Mouse (Mus musculus): ENCODE results near the gene Arhgap44.

Arhgap44 gene

GRCm38 (mm10) chr11:65137145-65137652 lies 25.6 kb downstream of the Arhgap44 start:
- no peak for DNase-seq (ENCODE audit: low read depth, low spot score)

- DNase-seq (ENCODE audit: low read depth, low spot score) = no peak
Measured at GRCm38 (mm10) chr11:65135251-65135739, 27.5 kb downstream of the Arhgap44 start.

- DNase-seq (ENCODE audit: low read depth, low spot score) = no peak
Measured at GRCm38 (mm10) chr11:65133661-65134060, 29.1 kb downstream of the Arhgap44 start.

DNA sequence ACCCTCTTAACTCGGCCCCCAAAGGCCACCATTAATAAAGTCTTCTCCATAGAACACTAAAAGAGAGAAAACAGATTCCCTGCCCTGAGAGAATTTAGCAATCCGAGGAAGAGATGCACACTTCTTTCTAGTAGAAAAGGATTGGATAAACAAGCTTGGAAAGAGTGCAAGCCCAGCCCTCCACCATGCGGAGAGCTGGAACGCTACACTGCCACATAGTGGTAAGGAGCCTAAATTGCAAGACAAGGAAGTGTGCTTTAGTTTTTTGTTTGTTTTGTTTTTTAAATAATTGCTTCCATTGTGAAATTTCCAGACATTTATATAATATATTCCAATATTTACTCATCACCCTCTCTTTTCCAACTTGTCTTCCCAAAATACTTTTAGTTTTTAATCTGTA lies 33.7 kb downstream of the Arhgap44 start:
- no peak for DNase-seq (ENCODE audit: low read depth, low spot score)

GRCm38 (mm10) chr11:65128666-65129065 lies 34.1 kb downstream of the Arhgap44 start:
- no peak for DNase-seq (ENCODE audit: low read depth, low spot score)

GRCm38 (mm10) chr11:65126566-65126965 lies 36.2 kb downstream of the Arhgap44 start:
- no peak for DNase-seq (ENCODE audit: low read depth, low spot score)

- DNase-seq (ENCODE audit: low read depth, low spot score) = no peak
Measured at GRCm38 (mm10) chr11:65124913-65125418, 37.8 kb downstream of the Arhgap44 start.

- no peak for DNase-seq (ENCODE audit: low read depth, low spot score)
Measured at GRCm38 (mm10) chr11:65120276-65120675, 42.5 kb downstream of the Arhgap44 start.

DNA sequence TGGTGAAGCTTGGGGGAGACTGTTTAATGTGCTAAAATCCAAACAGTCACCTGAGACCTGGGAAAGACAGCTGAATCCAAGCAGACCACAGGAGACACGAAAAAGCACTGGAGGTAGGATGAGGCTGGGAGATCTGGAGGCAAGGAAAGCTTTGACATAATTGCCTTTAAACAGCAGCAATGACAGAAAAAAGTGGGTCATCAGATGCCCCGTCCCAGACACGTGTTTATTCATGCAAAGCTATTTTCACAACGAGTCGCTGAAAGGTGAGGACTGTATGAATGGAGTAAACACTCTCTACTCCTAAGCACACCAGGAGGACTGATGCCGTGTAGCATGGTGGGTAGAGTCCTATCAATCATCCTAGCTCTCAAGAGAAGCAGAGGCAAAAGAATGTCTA lies 47.0 kb downstream of the Arhgap44 start:
- no peak for DNase-seq (ENCODE audit: low read depth, low spot score)

GRCm38 (mm10) chr11:65112086-65112485 lies 50.7 kb downstream of the Arhgap44 start:
- DNase-seq (ENCODE audit: low read depth, low spot score) = no peak

GRCm38 (mm10) chr11:65111651-65112050 lies 51.1 kb downstream of the Arhgap44 start:
- no peak for DNase-seq (ENCODE audit: low read depth, low spot score)

GRCm38 (mm10) chr11:65110058-65110457 lies 52.7 kb downstream of the Arhgap44 start:
- no peak for DNase-seq (ENCODE audit: low read depth, low spot score)

- no peak for DNase-seq (ENCODE audit: low read depth, low spot score)
Measured at GRCm38 (mm10) chr11:65107734-65108171, 55.0 kb downstream of the Arhgap44 start.

DNA sequence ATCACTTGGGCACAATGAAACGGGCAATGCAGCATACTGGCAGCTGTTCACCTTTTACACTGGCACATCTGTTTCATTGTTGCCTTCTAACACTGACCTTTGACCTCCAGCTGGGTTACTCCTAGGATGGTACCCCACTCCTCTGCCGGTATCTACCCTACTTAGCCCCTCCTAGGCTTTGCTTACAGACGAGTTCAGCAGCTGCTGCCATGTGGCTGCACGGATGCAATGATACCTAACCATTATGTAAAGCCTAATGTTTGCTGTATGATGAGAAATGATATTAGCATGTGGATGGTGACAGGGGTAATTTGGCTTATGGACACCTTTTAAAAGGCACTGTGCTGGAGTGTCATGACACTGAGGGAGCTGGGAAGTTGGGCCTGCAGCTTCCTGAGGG lies 55.6 kb downstream of the Arhgap44 start:
- no peak for DNase-seq (ENCODE audit: low read depth, low spot score)

- DNase-seq (ENCODE audit: low read depth, low spot score) = no peak
Measured at GRCm38 (mm10) chr11:65104076-65104475, 58.7 kb downstream of the Arhgap44 start.

GRCm38 (mm10) chr11:65101206-65101605 lies 61.6 kb downstream of the Arhgap44 start:
- DNase-seq (ENCODE audit: low read depth, low spot score) = no peak

GRCm38 (mm10) chr11:65100031-65100430 lies 62.7 kb downstream of the Arhgap44 start:
- DNase-seq (ENCODE audit: low read depth, low spot score) = no peak

DNA sequence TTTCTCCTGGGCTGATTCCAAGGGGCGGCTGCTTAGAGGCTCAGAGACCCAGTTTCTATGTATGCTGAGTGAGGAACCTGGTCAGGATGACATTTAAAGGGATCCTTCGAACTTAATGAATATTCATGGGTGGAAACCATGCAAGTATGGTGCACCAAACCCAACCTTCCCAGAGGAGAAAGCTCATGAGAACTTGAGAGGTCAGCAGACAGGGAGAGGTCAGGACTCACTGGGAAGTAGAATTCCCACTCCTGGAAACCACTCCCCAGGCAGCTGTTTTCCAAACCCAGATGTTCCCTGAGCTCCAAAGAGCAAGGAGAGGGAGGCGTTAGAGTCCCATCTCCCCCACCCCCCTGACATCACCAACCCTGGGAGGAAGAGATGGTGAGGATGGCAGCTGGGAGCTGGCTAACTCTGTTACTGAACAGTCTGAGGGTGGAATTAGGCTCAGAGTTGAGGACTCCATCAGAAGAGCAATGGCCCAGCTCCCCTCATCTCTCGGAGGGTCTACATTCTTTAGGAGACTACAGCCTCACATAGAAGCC lies 65.2 kb downstream of the Arhgap44 start:
- no peak for DNase-seq (ENCODE audit: low read depth, low spot score)

- DNase-seq (ENCODE audit: low read depth, low spot score) = no peak
Measured at GRCm38 (mm10) chr11:65096866-65097265, 65.9 kb downstream of the Arhgap44 start.

DNA sequence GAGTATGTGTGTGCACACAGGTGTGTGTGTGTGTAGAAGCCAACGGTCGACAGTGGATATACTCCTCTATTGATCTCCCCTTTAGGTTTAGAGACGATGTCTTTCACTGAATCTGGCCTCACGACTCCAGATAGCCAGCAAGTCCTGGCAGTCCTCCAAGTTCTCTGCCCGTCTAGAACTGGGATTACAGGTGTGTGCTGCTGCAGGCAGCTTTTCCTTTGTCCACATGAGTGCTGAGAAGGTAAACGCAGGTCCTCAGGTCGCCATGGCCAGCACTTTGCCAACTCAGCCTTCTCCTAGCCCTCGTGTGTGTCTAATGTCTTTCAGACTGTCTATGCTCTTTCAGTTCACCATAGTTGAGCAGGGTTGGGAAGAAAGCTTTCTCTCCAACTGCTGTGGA lies 69.9 kb downstream of the Arhgap44 start:
- no peak for DNase-seq (ENCODE audit: low read depth, low spot score)

GRCm38 (mm10) chr11:65090386-65090785 lies 72.4 kb downstream of the Arhgap44 start:
- DNase-seq (ENCODE audit: low read depth, low spot score) = no peak

DNA sequence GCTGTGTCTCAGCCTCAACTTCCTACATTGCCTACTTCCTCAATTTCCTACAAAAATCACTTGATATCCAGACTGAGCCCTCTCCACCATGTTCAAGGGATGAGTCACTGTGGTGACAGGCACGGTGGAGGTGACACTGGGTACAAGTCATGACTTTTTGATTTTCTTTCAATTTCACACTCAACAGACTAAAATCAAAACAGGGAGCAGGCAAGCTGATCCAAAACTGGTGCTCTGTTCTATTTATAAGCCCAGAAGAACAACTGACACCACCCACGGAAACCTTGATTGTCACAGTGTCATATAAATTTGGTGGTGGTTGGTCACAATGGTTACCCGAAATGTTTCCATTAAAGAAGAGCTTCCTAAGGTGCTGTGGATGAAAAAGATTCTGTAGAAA lies 72.8 kb downstream of the Arhgap44 start:
- DNase-seq (ENCODE audit: low read depth, low spot score) = no peak

DNA sequence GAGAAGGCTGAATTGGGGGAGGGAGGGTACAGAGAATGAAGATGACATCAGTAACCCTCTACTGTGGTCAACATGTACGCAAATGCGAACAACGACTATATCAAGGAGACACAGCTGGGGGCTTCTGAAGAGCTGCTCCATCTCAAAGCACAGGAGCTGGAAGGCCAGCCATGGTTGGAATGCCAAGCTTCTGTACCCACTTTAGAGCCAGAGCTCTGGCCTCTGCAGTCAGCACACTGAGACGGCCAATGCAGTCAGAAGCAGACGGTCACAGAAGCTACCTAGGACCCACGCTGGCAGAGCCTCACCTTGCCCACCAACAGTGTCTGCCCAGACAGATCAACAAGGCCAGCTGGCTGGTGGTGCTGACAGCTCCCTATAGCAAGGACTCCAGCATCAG lies 73.5 kb downstream of the Arhgap44 start:
- no peak for DNase-seq (ENCODE audit: low read depth, low spot score)
